Mouse (Mus musculus) ES-Bruce4 (cell line): Measurements from ENCODE around the gene Slc4a8. TPM values are rescaled to one million over a fixed set of nuclear protein-coding genes. Genes with fewer than 3 reads are reported as not detected.

Experiments used
- H3K27ac ChIP-seq: 2 replicates; pipeline ENCODE4 v1.5.1; 2012; ENCODE audit warnings: low read length, inconsistent platforms; ENCODE audit not compliant: insufficient read depth
- H3K27me3 ChIP-seq: 2 replicates; pipeline ENCODE4 v1.6.1; 2012; ENCODE audit warnings: mild to moderate bottlenecking, low read length, inconsistent platforms; ENCODE audit not compliant: control insufficient read depth, poor library complexity, insufficient read depth, severe bottlenecking
- H3K36me3 ChIP-seq: 2 replicates; pipeline ENCODE4 v1.6.1; 2012; ENCODE audit warnings: inconsistent platforms, mild to moderate bottlenecking, low read length, moderate library complexity; ENCODE audit not compliant: control insufficient read depth, poor library complexity, insufficient read depth, severe bottlenecking
- H3K4me1 ChIP-seq: one replicate; pipeline ENCODE4 v1.8.1; 2011; ENCODE audit warnings: low read length; ENCODE audit not compliant: control insufficient read depth, insufficient read depth
- H3K4me3 ChIP-seq: 2 replicates; pipeline ENCODE4 v1.5.1; 2011; ENCODE audit warnings: low read depth, mild to moderate bottlenecking, low read length
- H3K9ac ChIP-seq: 2 replicates; pipeline ENCODE4 v1.6.1; 2012; ENCODE audit warnings: low read depth, mild to moderate bottlenecking, inconsistent platforms; ENCODE audit not compliant: poor library complexity, severe bottlenecking
- H3K9me3 ChIP-seq: replicated peaks from 2 replicates; pipeline ENCODE4 v1.6.1; 2012; ENCODE audit warnings: mild to moderate bottlenecking, low read length, inconsistent platforms; ENCODE audit not compliant: control insufficient read depth, poor library complexity, insufficient read depth, severe bottlenecking
- CTCF ChIP-seq: IDR thresholded peaks from one replicate; pipeline ENCODE4 v1.8.1; 2011; ENCODE audit warnings: low read depth, low read length
- EP300 ChIP-seq: IDR thresholded peaks from 2 replicates; pipeline ENCODE4 v1.6.1; 2011; ENCODE audit warnings: low read depth, low read length; ENCODE audit not compliant: insufficient read depth
- POLR2A ChIP-seq: IDR thresholded peaks from one replicate; pipeline ENCODE4 v1.8.1; 2011; ENCODE audit warnings: low read length; ENCODE audit not compliant: insufficient read depth
- polyA plus RNA-seq: library from polyadenylated mRNA; stranded (reverse); fragments of >200 nt; gene quantifications from 2 replicates; pipeline ENCODE4 v1.2.4, GENCODE M21; 2011; ENCODE audit warnings: low read depth; ENCODE audit not compliant: missing spikeins, insufficient read depth, insufficient read length

Gene Slc4a8
- polyA plus RNA-seq, 1 experiment, result 15.6 TPM

DNA sequence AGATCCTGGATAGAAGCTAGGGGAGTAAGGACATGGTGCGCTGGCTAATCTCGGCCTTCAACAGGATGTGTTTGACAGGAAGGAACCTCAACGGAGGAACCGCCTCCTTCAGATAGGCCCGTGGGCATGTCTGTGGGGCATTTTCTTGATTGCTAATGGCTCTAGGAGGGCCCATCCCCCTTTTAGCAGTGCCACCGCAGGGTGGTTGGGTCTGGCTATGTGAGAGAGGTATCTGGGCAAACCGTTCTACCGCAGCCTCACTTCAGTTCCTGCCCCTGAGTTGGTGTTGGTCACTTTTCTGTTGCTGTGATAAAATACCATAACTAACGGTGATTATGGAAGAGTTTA, 25.6 kb upstream of the Slc4a8 start:
- H3K36me3 ChIP-seq, result no peaks in the 10 kb centered on the region
- no peaks in the 10 kb centered on the region for H3K4me1 ChIP-seq
- peak overlapping the region; percentile 9; the same call in 1 of the 2 replicates for H3K4me3 ChIP-seq
- H3K9me3 ChIP-seq, result no peaks in the 10 kb centered on the region
- H3K27me3 ChIP-seq, result no peaks in the 10 kb centered on the region
- no peak for TF ChIP-seq CTCF
- TF ChIP-seq EP300, result no peak
- no peak for TF ChIP-seq POLR2A
- H3K27ac ChIP-seq, result no peak overlapping the region
- no peak overlapping the region for H3K9ac ChIP-seq

DNA sequence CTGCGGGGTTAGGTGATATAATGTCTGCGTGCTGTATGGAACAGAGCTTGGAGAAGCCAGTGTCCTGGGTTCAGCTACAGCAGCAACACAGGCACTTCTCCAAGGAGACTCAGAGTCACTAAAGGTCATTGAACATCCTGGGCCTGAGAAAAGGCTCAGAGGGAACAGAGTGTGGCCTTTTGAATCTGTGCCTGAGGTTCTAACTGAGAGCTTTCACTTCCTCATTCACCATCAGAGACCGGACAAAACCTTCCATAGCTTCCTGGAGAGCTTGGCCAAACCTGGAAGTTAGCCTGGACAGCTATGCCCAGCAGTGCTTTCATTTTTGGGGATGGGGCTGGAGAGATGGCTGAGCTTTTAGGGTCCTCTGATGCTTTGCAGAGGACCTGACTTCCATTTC, 23.9 kb upstream of the Slc4a8 start:
- Histone ChIP-seq H3K4me3 (no peak overlapping the region), H3K27ac (no peak overlapping the region), H3K4me1 (no peaks in the 10 kb centered on the region), H3K9me3 (no peaks in the 10 kb centered on the region), H3K27me3 (no peaks in the 10 kb centered on the region), H3K36me3 (no peaks in the 10 kb centered on the region), H3K9ac (no peak overlapping the region)
- TF ChIP-seq EP300 (no peak), POLR2A (no peak), CTCF (no peak)

DNA sequence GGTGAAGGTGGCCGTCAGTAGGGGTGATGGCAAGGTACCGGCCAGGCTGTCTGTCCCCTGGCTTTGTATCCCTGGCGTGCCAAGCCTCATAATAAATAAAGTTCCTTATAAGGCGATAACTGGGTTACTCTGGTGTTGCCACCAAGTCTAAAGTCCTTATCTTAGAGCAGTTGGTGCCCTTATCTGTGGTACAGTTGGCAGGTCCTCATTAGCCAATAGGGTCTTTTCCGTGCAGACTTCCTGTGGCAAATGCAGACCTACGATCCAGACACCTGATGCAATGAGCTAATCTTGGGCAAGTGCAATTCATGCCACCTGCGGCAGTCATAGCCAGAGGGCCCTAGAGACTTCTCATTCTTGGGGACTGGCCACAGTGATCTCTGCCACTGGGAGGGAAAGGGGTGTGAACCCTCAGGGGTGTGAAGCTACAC, 23.2 kb upstream of the Slc4a8 start:
- Histone ChIP-seq H3K27me3 (no peaks in the 10 kb centered on the region), H3K9me3 (no peaks in the 10 kb centered on the region), H3K9ac (no peak overlapping the region), H3K36me3 (no peaks in the 10 kb centered on the region), H3K27ac (no peak overlapping the region), H3K4me3 (no peak overlapping the region), H3K4me1 (no peaks in the 10 kb centered on the region)
- TF ChIP-seq CTCF, result no peak
- TF ChIP-seq EP300, result no peak
- no peak for TF ChIP-seq POLR2A

DNA sequence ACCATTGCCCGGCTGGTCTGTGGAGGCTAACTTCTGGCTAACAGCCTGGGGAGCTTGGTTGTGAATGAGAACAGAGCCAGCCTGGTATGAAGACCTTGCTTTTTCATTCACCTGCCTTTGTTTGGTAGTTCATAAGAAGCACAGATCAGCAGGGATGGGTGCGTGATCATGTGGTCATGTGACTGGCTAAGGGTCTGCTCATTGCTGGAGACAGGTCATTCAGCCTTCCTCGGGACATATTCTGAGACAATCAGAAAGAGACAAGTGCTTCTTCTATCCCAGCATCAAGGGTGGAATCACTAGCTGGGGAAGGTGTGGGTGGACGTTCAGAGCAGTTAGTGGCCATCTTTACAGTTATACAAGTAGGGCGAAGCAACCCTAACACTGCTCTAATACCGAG, 22.1 kb upstream of the Slc4a8 start:
- H3K9ac ChIP-seq, result no peak overlapping the region
- H3K36me3 ChIP-seq, result no peaks in the 10 kb centered on the region
- no peak overlapping the region for H3K27ac ChIP-seq
- H3K9me3 ChIP-seq, result no peaks in the 10 kb centered on the region
- no peaks in the 10 kb centered on the region for H3K4me1 ChIP-seq
- TF ChIP-seq CTCF (no peak), EP300 (no peak)
- no peak overlapping the region for H3K4me3 ChIP-seq
- H3K27me3 ChIP-seq, result no peaks in the 10 kb centered on the region

DNA sequence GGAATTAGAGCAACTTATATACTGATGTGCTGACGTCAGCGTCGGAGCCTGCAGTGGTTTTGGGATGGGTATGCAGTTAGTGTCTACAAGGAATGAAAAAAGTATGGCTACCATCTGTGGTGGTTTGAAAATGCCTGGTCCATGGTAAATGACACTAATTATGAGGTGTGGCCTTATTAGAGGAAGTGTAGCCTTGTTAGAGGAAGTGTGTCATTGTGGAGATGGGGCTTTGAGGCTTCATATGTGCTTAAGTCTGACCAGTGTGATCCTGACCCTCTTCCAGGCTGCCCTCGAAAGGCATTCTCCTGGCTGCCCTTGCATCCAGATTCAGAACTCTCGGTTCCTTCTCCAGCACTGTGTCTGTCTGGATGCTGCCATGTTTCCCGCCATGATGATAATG, 18.3 kb upstream of the Slc4a8 start:
- H3K9ac ChIP-seq, result no peak overlapping the region
- H3K27me3 ChIP-seq, result no peaks in the 10 kb centered on the region
- no peaks in the 10 kb centered on the region for H3K9me3 ChIP-seq
- no peaks in the 10 kb centered on the region for H3K4me1 ChIP-seq
- no peak overlapping the region for H3K27ac ChIP-seq
- no peak overlapping the region for H3K4me3 ChIP-seq
- no peaks in the 10 kb centered on the region for H3K36me3 ChIP-seq
- TF ChIP-seq EP300 (no peak), POLR2A (no peak), CTCF (no peak)

DNA sequence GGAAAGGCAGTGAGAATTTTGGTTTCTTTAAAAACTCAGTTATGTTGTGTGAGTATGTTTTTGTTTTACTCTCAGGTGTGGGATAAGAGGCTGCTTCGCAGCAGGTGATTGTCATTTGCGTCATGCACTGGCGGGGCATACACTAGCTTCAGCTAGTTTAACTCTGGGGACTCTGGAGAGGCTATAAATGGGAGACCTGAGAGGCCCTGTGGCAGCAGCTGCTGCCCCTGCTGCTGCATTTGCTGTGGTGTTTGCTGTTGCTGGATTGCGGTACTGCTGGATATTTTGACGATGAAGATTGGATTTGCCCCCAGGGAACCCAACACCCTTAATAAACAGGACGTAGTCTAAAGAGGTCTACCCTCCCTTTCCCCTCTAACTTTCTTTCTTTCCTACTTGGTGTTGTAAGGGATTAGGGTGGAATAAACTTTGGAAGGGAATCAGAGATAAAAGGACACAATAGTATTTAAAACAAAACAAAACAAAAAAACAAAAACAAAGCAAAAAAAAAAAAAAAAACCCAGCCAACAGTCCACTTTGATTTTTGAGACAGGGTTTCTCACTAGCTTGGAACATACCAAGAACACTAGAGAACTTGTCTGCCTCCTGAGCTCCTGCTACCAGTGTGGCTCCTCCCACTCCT, 14.9 kb upstream of the Slc4a8 start:
- no peaks in the 10 kb centered on the region for H3K9me3 ChIP-seq
- no peaks in the 10 kb centered on the region for H3K36me3 ChIP-seq
- H3K9ac ChIP-seq, result no peak overlapping the region
- H3K27ac ChIP-seq, result no peak overlapping the region
- H3K4me1 ChIP-seq, result peaks cover 4% of the 10 kb centered on the region
- no peak for TF ChIP-seq CTCF
- no peak for TF ChIP-seq EP300
- no peak for TF ChIP-seq POLR2A
- H3K4me3 ChIP-seq, result no peak overlapping the region
- no peaks in the 10 kb centered on the region for H3K27me3 ChIP-seq
